Mouse (Mus musculus) liver, embryonic 12.5 days (tissue): ENCODE results near the gene Vps29. TPM values are rescaled to one million over a fixed set of nuclear protein-coding genes. Genes with fewer than 3 reads are reported as not detected.

ENCODE experiments used
- ATAC-seq: fragments of 200-750 bp; cut with Nextera tagmentation; 2 replicates; pipeline ENCODE4 v1.8.0; 2017; ENCODE audit warnings: moderate number of reproducible peaks, mild to moderate bottlenecking, moderate library complexity
- H3K27ac ChIP-seq: fragments of 300-500 bp; sonication (generic); 2 replicates; pipeline ENCODE4 v1.5.1; 2016; ENCODE audit warnings: mild to moderate bottlenecking
- H3K27me3 ChIP-seq: fragments of 300-500 bp; sonication (generic); replicated peaks from 2 replicates; pipeline ENCODE4 v1.6.1; 2016; ENCODE audit warnings: mild to moderate bottlenecking, moderate library complexity
- H3K36me3 ChIP-seq: fragments of 300-500 bp; sonication (generic); 2 replicates; pipeline ENCODE4 v1.6.1; 2016; ENCODE audit warnings: mild to moderate bottlenecking, moderate library complexity
- H3K4me1 ChIP-seq: fragments of 300-500 bp; sonication (generic); 2 replicates; pipeline ENCODE4 v1.6.1; 2016
- H3K4me2 ChIP-seq: fragments of 300-500 bp; sonication (generic); 2 replicates; pipeline ENCODE4 v1.6.1; 2016; ENCODE audit warnings: mild to moderate bottlenecking, moderate library complexity
- H3K4me3 ChIP-seq: fragments of 300-500 bp; sonication (generic); 2 replicates; pipeline ENCODE4 v1.5.1; 2016; ENCODE audit warnings: mild to moderate bottlenecking, moderate library complexity
- H3K9ac ChIP-seq: fragments of 300-500 bp; sonication (generic); 2 replicates; pipeline ENCODE4 v1.6.1; 2016; ENCODE audit warnings: mild to moderate bottlenecking, moderate library complexity
- H3K9me3 ChIP-seq: fragments of 300-500 bp; sonication (generic); replicated peaks from 2 replicates; pipeline ENCODE4 v1.6.1; 2016; ENCODE audit warnings: mild to moderate bottlenecking, moderate library complexity
- WGBS: fragments of 180-500 bp; shearing (Covaris S2); methylation state at CpG from one replicate; pipeline ENCODE4 v1.1.7; 2016; ENCODE audit not compliant: insufficient replicate concordance; 5-methylcytosine and 5-hydroxymethylcytosine counted together
- polyA plus RNA-seq: library from polyadenylated mRNA; unstranded; fragments of >200 nt; fragmentation: Nextera tagmentation; extraction: Ambion mirVana; gene quantifications from 2 replicates; pipeline ENCODE4 v1.2.1, GENCODE M21; 2016

The Vps29 gene
- polyA plus RNA-seq: 133 and 137 TPM in 2 replicates

DNA sequence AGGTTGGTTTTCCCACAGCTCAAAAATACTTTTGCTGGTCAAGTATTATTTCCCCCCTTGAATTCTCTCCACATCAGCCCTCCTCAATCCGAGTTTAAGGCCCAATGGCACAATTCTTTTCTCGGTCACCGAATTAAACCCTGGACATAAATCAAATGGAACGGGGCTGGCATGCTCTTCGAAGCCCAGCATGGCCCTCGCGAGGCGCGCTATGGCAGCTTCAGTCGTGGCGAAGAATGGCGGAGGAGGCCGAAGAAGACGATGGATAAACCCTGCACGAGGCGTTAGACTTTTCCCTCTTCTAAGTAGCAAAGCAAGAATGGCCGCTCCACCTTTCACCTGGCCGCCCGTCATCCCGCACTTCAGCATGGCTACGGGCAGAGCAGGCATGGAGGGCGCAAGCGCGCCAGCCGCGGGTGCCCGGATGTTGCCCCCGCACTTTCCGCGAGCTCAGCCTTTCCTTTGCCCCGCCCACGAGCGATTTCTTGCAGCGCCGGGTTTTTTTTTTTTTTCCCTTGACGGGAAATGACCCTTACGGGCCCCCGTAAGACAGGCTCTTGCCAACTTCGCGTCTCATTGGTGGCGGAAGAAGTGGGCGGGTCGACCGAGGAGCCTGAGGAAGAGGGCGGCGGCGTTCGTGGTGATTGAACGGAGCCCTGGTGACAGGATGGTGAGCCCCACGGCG is at the start of gene Vps29, which contains the start of gene Rad9b:
Gene Vps29 (plus strand): TSS at position 563 of the 685 bp plus-strand sequence.
Gene Rad9b (minus strand): TSS at position 427 of the 685 bp plus-strand sequence.
- peak within 1 kb of the TSS; percentile 83 for H3K27ac ChIP-seq
- peaks cover 5% of the 10 kb centered on the region for H3K36me3 ChIP-seq
- 0 out of 2 replicates have a peak, but pooled peaks cover 4% of the 10 kb centered on the region for H3K27me3 ChIP-seq
- H3K4me3 ChIP-seq: peak within 1 kb of the TSS; percentile 96
- WGBS: 2% methylated on average over 51 of the region's 51 CpGs
- H3K4me1 ChIP-seq: peaks cover 19% of the 10 kb centered on the region
- ATAC-seq: peak; percentile 94
- peak within 1 kb of the TSS; percentile 92 for H3K4me2 ChIP-seq
- H3K9me3 ChIP-seq: no peaks in the 10 kb centered on the region
- H3K9ac ChIP-seq: peak within 1 kb of the TSS; percentile 94

- 67% methylated on average over 6 of the region's 6 CpGs for WGBS
Measured at GRCm38 (mm10) chr5:122304541-122304940, 49.6 kb upstream of the Vps29 start.

GRCm38 (mm10) chr5:122305472-122305871 is 48.7 kb upstream of the Vps29 start:
- ATAC-seq: no peak
- WGBS: 77% methylated on average over 7 of the region's 7 CpGs
- Histone ChIP-seq H3K27ac (no peak overlapping the region), H3K9me3 (no peaks in the 10 kb centered on the region), H3K4me1 (peaks cover 42% of the 10 kb centered on the region), H3K4me3 (no peak overlapping the region), H3K27me3 (no peaks in the 10 kb centered on the region), H3K9ac (no peak overlapping the region), H3K4me2 (no peak overlapping the region), H3K36me3 (peaks cover 22% of the 10 kb centered on the region)

More at GRCm38 (mm10) chr5:122304541-122304940, 49.6 kb upstream of the Vps29 start:
- no peak for ATAC-seq
- Histone ChIP-seq H3K27me3 (no peaks in the 10 kb centered on the region), H3K4me3 (no peak overlapping the region), H3K4me2 (no peak overlapping the region), H3K27ac (no peak overlapping the region), H3K9ac (no peak overlapping the region), H3K9me3 (no peaks in the 10 kb centered on the region), H3K36me3 (peaks cover 24% of the 10 kb centered on the region), H3K4me1 (peaks cover 42% of the 10 kb centered on the region)

- Histone ChIP-seq H3K27me3 (no peaks in the 10 kb centered on the region), H3K9me3 (no peaks in the 10 kb centered on the region), H3K4me2 (no peak overlapping the region), H3K4me3 (no peak overlapping the region), H3K4me1 (peaks cover 41% of the 10 kb centered on the region), H3K9ac (no peak overlapping the region), H3K36me3 (peaks cover 32% of the 10 kb centered on the region), H3K27ac (no peak overlapping the region)
- ATAC-seq: no peak
- 80% methylated on average over 3 of the region's 3 CpGs for whole genome bisulfite sequencing
Measured at GRCm38 (mm10) chr5:122306536-122306935, 47.6 kb upstream of the Vps29 start.

DNA sequence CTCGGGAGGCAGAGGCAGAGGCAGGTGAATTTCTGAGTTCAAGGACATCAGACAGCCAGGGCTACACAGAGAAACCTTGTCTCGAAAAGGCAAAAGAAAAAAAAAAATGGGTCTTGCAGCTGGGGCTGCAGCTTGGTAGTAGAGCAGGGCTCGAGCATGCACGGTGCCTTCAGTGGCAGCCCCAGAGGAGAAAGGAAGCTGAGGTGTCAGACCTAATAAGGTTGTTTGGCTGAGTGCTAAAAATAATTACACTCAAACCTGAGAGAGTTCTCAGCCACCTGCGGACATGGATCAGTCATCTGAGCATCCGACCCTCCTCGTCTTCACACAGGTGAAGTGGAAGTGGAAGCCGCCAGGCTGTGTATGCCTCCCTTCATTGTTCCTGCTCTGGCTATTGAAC is 43.5 kb upstream of the Vps29 start:
- peaks cover 58% of the 10 kb centered on the region for H3K36me3 ChIP-seq
- H3K4me2 ChIP-seq: no peak overlapping the region
- no peaks in the 10 kb centered on the region for H3K9me3 ChIP-seq
- H3K4me3 ChIP-seq: no peak overlapping the region
- H3K4me1 ChIP-seq: peaks cover 17% of the 10 kb centered on the region
- WGBS: 83% methylated on average over 8 of the region's 8 CpGs
- H3K9ac ChIP-seq: no peak overlapping the region
- no peaks in the 10 kb centered on the region for H3K27me3 ChIP-seq
- no peak for ATAC-seq
- no peak overlapping the region for H3K27ac ChIP-seq

DNA sequence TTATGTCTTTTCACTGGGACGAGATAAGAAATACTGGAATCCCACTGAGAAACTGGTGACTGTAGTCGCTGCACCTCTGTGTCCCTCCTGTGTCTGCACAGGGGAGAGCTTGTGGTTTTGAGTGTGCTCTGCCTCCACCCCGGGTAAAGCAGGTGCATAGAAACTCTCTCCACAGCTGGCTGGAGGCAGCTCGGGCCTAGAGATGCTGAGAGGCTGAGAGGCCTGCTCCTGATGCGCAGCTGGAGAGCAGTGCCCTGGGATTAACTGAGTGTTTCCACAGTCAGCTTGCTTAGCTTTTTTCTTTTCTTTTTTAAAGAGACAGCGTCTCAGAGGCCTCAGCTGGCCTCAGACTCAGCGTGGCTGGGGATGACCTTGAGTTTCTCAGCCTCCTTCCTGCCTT is 42.5 kb upstream of the Vps29 start:
- H3K4me3 ChIP-seq: no peak overlapping the region
- no peak overlapping the region for H3K4me2 ChIP-seq
- no peaks in the 10 kb centered on the region for H3K9me3 ChIP-seq
- no peak overlapping the region for H3K27ac ChIP-seq
- H3K36me3 ChIP-seq: peaks cover 63% of the 10 kb centered on the region
- WGBS: 73% methylated on average over 7 of the region's 7 CpGs
- no peak overlapping the region for H3K9ac ChIP-seq
- ATAC-seq: no peak
- H3K4me1 ChIP-seq: peaks cover 22% of the 10 kb centered on the region
- no peaks in the 10 kb centered on the region for H3K27me3 ChIP-seq

DNA sequence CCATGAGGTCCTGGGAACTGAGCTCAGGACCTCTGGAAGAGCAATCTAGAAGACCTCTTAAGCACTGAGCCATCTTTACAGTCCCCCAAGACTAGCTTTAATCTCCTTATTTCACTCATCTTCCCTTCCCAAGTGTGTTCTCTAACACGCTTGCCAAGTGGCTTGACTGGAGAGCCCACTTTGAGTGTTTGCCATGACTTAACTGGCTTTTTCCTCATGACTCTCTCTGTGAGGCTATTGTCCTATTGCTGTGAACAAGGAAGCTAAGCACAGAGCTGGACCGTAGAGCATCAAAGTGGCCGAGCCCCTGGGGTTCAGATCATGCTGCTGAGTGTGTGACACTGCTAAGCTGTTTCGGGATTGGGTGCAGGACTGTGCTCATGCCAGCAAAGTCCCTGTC is 41.8 kb upstream of the Vps29 start:
- Histone ChIP-seq H3K4me1 (peaks cover 29% of the 10 kb centered on the region), H3K9ac (no peak overlapping the region), H3K9me3 (no peaks in the 10 kb centered on the region), H3K27ac (no peak overlapping the region), H3K27me3 (no peaks in the 10 kb centered on the region), H3K36me3 (peaks cover 69% of the 10 kb centered on the region), H3K4me2 (no peak overlapping the region), H3K4me3 (no peak overlapping the region)
- ATAC-seq: no peak
- 84% methylated on average over 4 of the region's 4 CpGs for WGBS

DNA sequence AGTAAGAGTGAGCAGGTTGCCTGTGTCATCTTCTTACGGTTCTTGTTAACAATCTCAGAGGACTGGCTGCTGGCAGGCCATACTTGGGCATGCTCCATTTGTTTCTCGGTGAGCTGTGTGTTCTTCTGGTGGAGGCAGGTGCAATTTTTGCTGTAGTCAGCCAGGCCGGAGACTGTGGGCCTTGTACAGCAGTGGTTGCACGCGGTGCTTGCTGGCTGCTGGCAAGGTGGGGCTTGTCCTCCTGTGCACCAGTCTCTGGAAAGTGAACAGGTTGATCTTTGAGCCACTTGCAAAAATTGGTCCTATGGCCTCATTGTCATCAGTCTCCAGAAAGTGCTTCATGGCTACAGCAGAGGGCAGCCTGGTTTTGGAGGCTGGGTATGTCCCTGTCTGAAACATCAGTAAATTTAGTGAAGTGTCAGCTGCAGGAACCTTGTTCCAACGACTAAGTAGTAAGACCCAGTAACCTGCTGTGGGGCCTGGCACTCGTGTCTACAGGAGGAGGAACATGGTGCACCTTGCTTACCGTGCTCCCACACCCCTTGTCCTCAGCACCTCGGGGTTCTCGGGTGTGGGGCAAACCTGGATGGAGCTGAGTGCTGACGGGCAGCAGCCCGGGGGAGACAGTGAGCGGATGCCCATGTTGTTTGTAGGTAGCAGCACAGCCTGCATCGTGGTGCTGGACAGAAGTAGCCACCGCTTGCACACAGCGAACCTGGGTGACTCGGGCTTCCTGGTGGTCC is 41.1 kb upstream of the Vps29 start:
- no peak overlapping the region for H3K27ac ChIP-seq
- no peak for ATAC-seq
- 0 out of 2 replicates have a peak overlapping the region, but pooled peaks have one; percentile 2 for H3K9ac ChIP-seq
- H3K4me3 ChIP-seq: no peak overlapping the region
- H3K4me1 ChIP-seq: peaks cover 34% of the 10 kb centered on the region
- no peak overlapping the region for H3K4me2 ChIP-seq
- H3K27me3 ChIP-seq: no peaks in the 10 kb centered on the region
- no peaks in the 10 kb centered on the region for H3K9me3 ChIP-seq
- WGBS: 78% methylated on average over 17 of the region's 17 CpGs
- peaks cover 70% of the 10 kb centered on the region for H3K36me3 ChIP-seq

- Histone ChIP-seq H3K27me3 (no peaks in the 10 kb centered on the region), H3K27ac (peak overlapping the region; percentile 46), H3K9ac (0 out of 2 replicates have a peak overlapping the region, but pooled peaks have one; percentile 27), H3K9me3 (no peaks in the 10 kb centered on the region), H3K4me3 (no peak overlapping the region), H3K4me1 (peaks cover 34% of the 10 kb centered on the region), H3K4me2 (peak overlapping the region; percentile 45), H3K36me3 (peaks cover 74% of the 10 kb centered on the region)
- WGBS: 26% methylated on average over 20 of the region's 20 CpGs
- peak; percentile 65 for ATAC-seq
Measured at GRCm38 (mm10) chr5:122314966-122315667, 39.1 kb upstream of the Vps29 start.

GRCm38 (mm10) chr5:122317329-122318045 is 36.7 kb upstream of the Vps29 start:
- ATAC-seq: no peak
- H3K4me3 ChIP-seq: no peak overlapping the region
- H3K4me2 ChIP-seq: no peak overlapping the region
- no peaks in the 10 kb centered on the region for H3K9me3 ChIP-seq
- H3K27me3 ChIP-seq: no peaks in the 10 kb centered on the region
- H3K27ac ChIP-seq: no peak overlapping the region
- no peak overlapping the region for H3K9ac ChIP-seq
- H3K36me3 ChIP-seq: peaks cover 78% of the 10 kb centered on the region
- 44% methylated on average over 11 of the region's 11 CpGs for whole genome bisulfite sequencing
- H3K4me1 ChIP-seq: peaks cover 34% of the 10 kb centered on the region

- ATAC-seq: peak; percentile 48; the same call in 1 of the 2 replicates
Measured at GRCm38 (mm10) chr5:122318100-122318499, 36.1 kb upstream of the Vps29 start.

More at GRCm38 (mm10) chr5:122318100-122318499, 36.1 kb upstream of the Vps29 start:
- Histone ChIP-seq H3K9me3 (no peaks in the 10 kb centered on the region), H3K4me3 (no peak overlapping the region), H3K36me3 (peaks cover 73% of the 10 kb centered on the region), H3K4me2 (no peak overlapping the region), H3K9ac (no peak overlapping the region), H3K27ac (no peak overlapping the region), H3K4me1 (peaks cover 34% of the 10 kb centered on the region), H3K27me3 (no peaks in the 10 kb centered on the region)
- 60% methylated on average over 3 of the region's 3 CpGs for WGBS
